In genomic region chr13:21786899-21787629, GRCm38 (mm10) we compare ENCODE assay signal across 8 mouse cellular contexts. TPM values are rescaled to one million over a fixed set of nuclear protein-coding genes. Genes with fewer than 3 reads are reported as not detected.
DNase-seq lines count a peak whose midpoint lies in the region; ATAC-seq and TF ChIP-seq lines count a peak whose summit lies in the region.
"Not testable (repeated sequence)": the region's sequence is repeated elsewhere in the genome, so short reads cannot be mapped to it uniquely, and the experiment has no call there.

TSS of gene Hist1h2an (minus strand) at chr13:21787218.
TSS of gene Hist1h2bp (plus strand) at chr13:21787461.

- TF ChIP-seq EP300 in liver, embryonic 14.5 days (IDR thresholded peaks at IDR 0.05; ENCODE audit: low read depth) = peak; percentile 52; the same call in 1 of the 2 replicates
- peak; percentile 40 for TF ChIP-seq EP300 in stomach, postnatal 0 days (optimal IDR thresholded peaks at IDR 0.05)

- not testable (repeated sequence) for H3K27me3 ChIP-seq in forebrain, embryonic 10.5 days (ENCODE audit: poor library complexity, severe bottlenecking); heart, embryonic 15.5 days; liver, embryonic 14.5 days (ENCODE audit: control insufficient read depth, insufficient read depth, low read length); neural tube, embryonic 11.5 days (ENCODE audit: control insufficient read depth, insufficient read depth, low read length); stomach, postnatal 0 days (ENCODE audit: control insufficient read depth, insufficient read depth, low read length)

- 0 out of 2 replicates have a peak, but pooled peaks have one; percentile 9 for TF ChIP-seq CTCF in liver, embryonic 14.5 days (IDR thresholded peaks at IDR 0.05; ENCODE audit: low read depth)
- TF ChIP-seq CTCF in stomach, postnatal 0 days (IDR thresholded peaks at IDR 0.05; ENCODE audit: low read depth) = not testable (repeated sequence)

- H3K4me1 ChIP-seq in forebrain, embryonic 10.5 days = peaks cover 67% of the 10 kb centered on the region
- peaks cover 37% of the 10 kb centered on the region for H3K4me1 ChIP-seq in heart, embryonic 15.5 days (replicated peaks)
- H3K4me1 ChIP-seq in liver, embryonic 14.5 days (replicated peaks; ENCODE audit: control insufficient read depth in 2 of 2, insufficient read depth in 2 of 2, low read length in 1 of 2) = peaks cover 26 to 31% of the 10 kb centered on the region in 2 experiments
- peaks cover 18% of the 10 kb centered on the region; the same call in 1 of the 2 replicates for H3K4me1 ChIP-seq in neural tube, embryonic 11.5 days (ENCODE audit: control insufficient read depth, insufficient read depth, low read length)
- H3K4me1 ChIP-seq in stomach, postnatal 0 days (replicated peaks; ENCODE audit: control insufficient read depth, insufficient read depth) = not testable (repeated sequence)

- H3K4me2 ChIP-seq in heart, embryonic 15.5 days = peak within 1 kb of the TSS; percentile 64
- H3K4me2 ChIP-seq in liver, embryonic 14.5 days (ENCODE audit: low read depth) = peak within 1 kb of the TSS; percentile 90
- peak within 1 kb of the TSS; percentile 43 for H3K4me2 ChIP-seq in neural tube, embryonic 11.5 days (ENCODE audit: low read depth)
- peak within 1 kb of the TSS; percentile 50 for H3K4me2 ChIP-seq in stomach, postnatal 0 days (replicated peaks; ENCODE audit: low read depth)

- peak; percentile 93 for DNase-seq in c-Kit-positive CD71-negative TER-119-negative erythroid progenitor cells, embryonic 14.5 days (ENCODE audit: low read depth)
- peak; percentile 90 for DNase-seq in forebrain, embryonic 10.5 days (ENCODE audit: extremely low spot score, low spot score)
- peak; percentile 88 to 90 for DNase-seq in kidney, postnatal 25 days
- DNase-seq in liver, embryonic 14.5 days (ENCODE audit: low read depth in 3 of 3, low spot score in 3 of 3) = peak; percentile 94 to 97 (median 96)
- DNase-seq in neural tube, embryonic 11.5 days (ENCODE audit: low spot score) = peak; percentile 87
- peak; percentile 85 for DNase-seq in stomach, postnatal 0 days (ENCODE audit: low spot score)

- under 1% methylated on average over 39 of the region's 63 CpGs for WGBS in forebrain, embryonic 10.5 days
- WGBS in heart, embryonic 15.5 days = under 1% methylated on average over 44 of the region's 63 CpGs
- under 1% methylated on average over 37 of the region's 63 CpGs for WGBS in liver, embryonic 14.5 days (ENCODE audit: insufficient replicate concordance)
- 0% methylated on average over 36 of the region's 63 CpGs for WGBS in neural tube, embryonic 11.5 days
- under 1% methylated on average over 35 of the region's 63 CpGs for WGBS in stomach, postnatal 0 days

- peak within 1 kb of the TSS; percentile 99 for H3K27ac ChIP-seq in forebrain, embryonic 10.5 days
- H3K27ac ChIP-seq in heart, embryonic 15.5 days = peak within 1 kb of the TSS; percentile 83
- peak within 1 kb of the TSS; percentile 95 for H3K27ac ChIP-seq in liver, embryonic 14.5 days
- H3K27ac ChIP-seq in neural tube, embryonic 11.5 days (ENCODE audit: low read depth, low read length) = peak within 1 kb of the TSS; percentile 81
- peak within 1 kb of the TSS; percentile 79 for H3K27ac ChIP-seq in stomach, postnatal 0 days (replicated peaks)

- H3K36me3 ChIP-seq in forebrain, embryonic 10.5 days (replicated peaks); heart, embryonic 15.5 days; liver, embryonic 14.5 days (replicated peaks; ENCODE audit: control insufficient read depth, insufficient read depth, low read depth); neural tube, embryonic 11.5 days (ENCODE audit: control insufficient read depth, insufficient read depth, low read length); stomach, postnatal 0 days (ENCODE audit: control insufficient read depth, insufficient read depth, low read length): not testable (repeated sequence)

- H3K4me3 ChIP-seq in forebrain, embryonic 10.5 days = peak within 1 kb of the TSS; percentile 53
- H3K4me3 ChIP-seq in heart, embryonic 15.5 days = peak within 1 kb of the TSS; percentile 46
- H3K4me3 ChIP-seq in liver, embryonic 14.5 days (ENCODE audit: insufficient read depth in 1 of 2, low read depth in 2 of 2, low read length in 2 of 2) = peak within 1 kb of the TSS; percentile 56 to 69
- H3K4me3 ChIP-seq in neural tube, embryonic 11.5 days (ENCODE audit: low read depth, low read length) = peak within 1 kb of the TSS; percentile 25
- peak within 1 kb of the TSS; percentile 28 for H3K4me3 ChIP-seq in stomach, postnatal 0 days (ENCODE audit: low read depth, low read length)

- H3K9ac ChIP-seq in heart, embryonic 15.5 days = peak within 1 kb of the TSS; percentile 54
- peak within 1 kb of the TSS; percentile 96 for H3K9ac ChIP-seq in liver, embryonic 14.5 days (replicated peaks)
- H3K9ac ChIP-seq in neural tube, embryonic 11.5 days (ENCODE audit: low read length) = peak within 1 kb of the TSS; percentile 57
- peak within 1 kb of the TSS; percentile 38; the same call in 1 of the 2 replicates for H3K9ac ChIP-seq in stomach, postnatal 0 days (ENCODE audit: low read length)

- H3K9me3 ChIP-seq in forebrain, embryonic 10.5 days; heart, embryonic 15.5 days (replicated peaks); liver, embryonic 14.5 days (ENCODE audit: control insufficient read depth, low read length); neural tube, embryonic 11.5 days (ENCODE audit: control insufficient read depth, low read length); stomach, postnatal 0 days (ENCODE audit: control insufficient read depth, low read length): not testable (repeated sequence)

- ATAC-seq in CD4-positive, CD25-positive, alpha-beta regulatory T cell, adult 4 months = peak; percentile 90
- peak; percentile 92 for ATAC-seq in heart, embryonic 15.5 days (replicated peaks; ENCODE audit: insufficient number of reproducible peaks, insufficient read depth, low FRiP score, low read depth)
- ATAC-seq in liver, embryonic 14.5 days (ENCODE audit: insufficient read depth) = peak; percentile 81
- peak; percentile 94 for ATAC-seq in neural tube, embryonic 11.5 days (ENCODE audit: insufficient read depth, low FRiP score, low TSS enrichment)
- peak; percentile 93 for ATAC-seq in stomach, postnatal 0 days (ENCODE audit: low FRiP score, low TSS enrichment)

RNA-seq across cellular contexts. Expression of gene Hist1h2an, which starts in this region (rescaled TPM):
- 1 to 10 TPM in 1 of 2 experiments, not detected in 1; 8.0 TPM for polyA plus RNA-seq in CD4-positive, CD25-positive, alpha-beta regulatory T cell, adult 4 months (2017; shearing (Covaris generic))
- 11.9 and 17.4 TPM in 2 replicates for polyA plus RNA-seq in forebrain, embryonic 10.5 days (2016; fragmentation: Nextera tagmentation; extraction: Ambion mirVana)
- polyA plus RNA-seq in heart, embryonic 15.5 days (2015; fragmentation: Nextera tagmentation; extraction: Ambion mirVana) = 2.3 and 3.2 TPM in 2 replicates
- polyA plus RNA-seq in liver, embryonic 14.5 days (2012; rRNA removed) = 10.9 and 22.9 TPM in 2 replicates
- 12.7 and 14.7 TPM in 2 replicates for polyA plus RNA-seq in liver, embryonic 14.5 days (2014; fragmentation: Nextera tagmentation; extraction: Ambion mirVana)
- 11.7 and 14.0 TPM in 2 replicates for polyA plus RNA-seq in neural tube, embryonic 11.5 days (2014; fragmentation: Nextera tagmentation; extraction: Ambion mirVana)
- polyA plus RNA-seq in stomach, postnatal 0 days (2015; fragmentation: Nextera tagmentation; extraction: Ambion mirVana) = 1.4 and 1.6 TPM in 2 replicates

RNA-seq across cellular contexts. Expression of gene Hist1h2bp, which starts in this region (rescaled TPM):
- polyA plus RNA-seq in CD4-positive, CD25-positive, alpha-beta regulatory T cell, adult 4 months (2017; shearing (Covaris generic)) = not detected
- polyA plus RNA-seq in forebrain, embryonic 10.5 days (2016; fragmentation: Nextera tagmentation; extraction: Ambion mirVana) = 4.3 and 4.8 TPM in 2 replicates
- polyA plus RNA-seq in heart, embryonic 15.5 days (2015; fragmentation: Nextera tagmentation; extraction: Ambion mirVana) = 0.86 and 1.4 TPM in 2 replicates
- 2.6 and 4.2 TPM in 2 replicates for polyA plus RNA-seq in liver, embryonic 14.5 days (2012; rRNA removed)
- 3.0 and 4.1 TPM in 2 replicates for polyA plus RNA-seq in liver, embryonic 14.5 days (2014; fragmentation: Nextera tagmentation; extraction: Ambion mirVana)
- 2.2 and 2.6 TPM in 2 replicates for polyA plus RNA-seq in neural tube, embryonic 11.5 days (2014; fragmentation: Nextera tagmentation; extraction: Ambion mirVana)
- polyA plus RNA-seq in stomach, postnatal 0 days (2015; fragmentation: Nextera tagmentation; extraction: Ambion mirVana) = 0.54 and 2.0 TPM in 2 replicates

Comparison
In these comparisons a context has a peak if more than half of its experiments do, and no peak if none do; other contexts are left out.
1. Peak in every context shown above with its lines: DNase-seq, ATAC-seq, H3K4me3 ChIP-seq and H3K27ac ChIP-seq.
2. H3K9ac ChIP-seq: peak in every context shown above with its lines; median percentile 96 in liver, embryonic 14.5 days; 57 in neural tube, embryonic 11.5 days; 54 in heart, embryonic 15.5 days; 38 in stomach, postnatal 0 days.